Mouse (Mus musculus) thymus, adult 2 months (tissue): ENCODE measurements at regions not wholly inside any gene's neighbourhood (a gene's known extent, or its start where the extent isn't known, plus 50 kb on each side); places are given as distances from the start of the nearest gene placed in this dataset.

Source experiments
- CTCF ChIP-seq: fragments of 200-500 bp; IDR thresholded peaks from 2 replicates; pipeline ENCODE4 v1.5.1; 2012; ENCODE audit warnings: mild to moderate bottlenecking, control low read depth, low read length, moderate library complexity, borderline replicate concordance; ENCODE audit not compliant: control insufficient read depth, poor library complexity, insufficient read depth; ENCODE audit errors: extremely low read depth
- POLR2A ChIP-seq: fragments of 200-500 bp; IDR thresholded peaks from 2 replicates; pipeline ENCODE4 v1.6.1; 2012; ENCODE audit warnings: mild to moderate bottlenecking, low read length, control low read depth, moderate library complexity; ENCODE audit not compliant: control insufficient read depth, poor library complexity, insufficient read depth; ENCODE audit errors: extremely low read depth

GRCm38 (mm10) chr3:39937719-39938278, 593.3 kb upstream of the Intu start:
- TF ChIP-seq CTCF (no peak), POLR2A (no peak)
